Mouse (Mus musculus): ENCODE data around the gene Dazap1. TPM values are rescaled to one million over a fixed set of nuclear protein-coding genes. Genes with fewer than 3 reads are reported as not detected.
"Not testable (repeated sequence)": the region's sequence is repeated elsewhere in the genome, so short reads cannot be mapped to it uniquely, and the experiment has no call there.

The Dazap1 gene
- total RNA-seq (2021): 10 to 100 TPM; 30.0 to 40.4 TPM
- long read RNA-seq, experiment 1, transcript Dazap1-203 (12 exons, 2,081 nt): major isoform, 5 of 17 reads
- long read RNA-seq, experiment 1, partial matches to known transcripts: 8 of 17 reads
- long read RNA-seq, experiment 1, other reads (novel, unspliced or antisense): 4 of 17 reads
- long read RNA-seq, experiment 2, transcript Dazap1-203 (12 exons, 2,081 nt): major isoform, 11 of 33 reads
- long read RNA-seq, experiment 2, partial matches to known transcripts: 11 of 33 reads
- long read RNA-seq, experiment 2, other reads (novel, unspliced or antisense): 8 of 33 reads

- DNase-seq: peak; percentile 98 to 99
- intact Hi-C loops (cut with DNase I): no loop called here
Observed at GRCm38 (mm10) chr10:80260642-80261584, at the start of gene Dazap1, which contains the start of gene Gamt. Gene Dazap1, plus strand, starts transcription at chr10:80261486. Gene Gamt, minus strand, starts transcription at chr10:80261012.

GRCm38 (mm10) chr10:80211547-80212103 is 49.7 kb upstream of the Dazap1 start:
- intact Hi-C loops (cut with DNase I): not testable (repeated sequence)

GRCm38 (mm10) chr10:80215048-80215772 is 46.1 kb upstream of the Dazap1 start:
- intact Hi-C loops (cut with DNase I): no loop called here
- no peak for DNase-seq

More at GRCm38 (mm10) chr10:80211547-80212103, 49.7 kb upstream of the Dazap1 start:
- DNase-seq: not testable (repeated sequence)

- intact Hi-C loops (cut with DNase I): no loop called here
- no peak for DNase-seq
Observed at GRCm38 (mm10) chr10:80220676-80221075, 40.6 kb upstream of the Dazap1 start.

GRCm38 (mm10) chr10:80223137-80223536 is 38.1 kb upstream of the Dazap1 start:
- DNase-seq; intact Hi-C loops (cut with DNase I): not testable (repeated sequence)

- DNase-seq: no peak
- intact Hi-C loops (cut with DNase I): no loop called here
Observed at GRCm38 (mm10) chr10:80226071-80226415, 35.2 kb upstream of the Dazap1 start.

- intact Hi-C loops (cut with DNase I): no loop called here
- peak; percentile 98 to 99 for DNase-seq
Observed at GRCm38 (mm10) chr10:80226416-80227165, 34.7 kb upstream of the Dazap1 start, which contains the start of gene Mum1. Gene Mum1, plus strand, starts transcription at chr10:80226434.

GRCm38 (mm10) chr10:80227166-80227539 is 34.1 kb upstream of the Dazap1 start:
- intact Hi-C loops (cut with DNase I): no loop called here
- no peak for DNase-seq

GRCm38 (mm10) chr10:80227877-80228775 is 33.2 kb upstream of the Dazap1 start:
- DNase-seq: no peak
- intact Hi-C loops (cut with DNase I): no loop called here

GRCm38 (mm10) chr10:80236145-80236825 is 25.0 kb upstream of the Dazap1 start:
- no peak for DNase-seq

GRCm38 (mm10) chr10:80237020-80237419 is 24.3 kb upstream of the Dazap1 start:
- intact Hi-C loops (cut with DNase I): no loop called here
- no peak for DNase-seq

More at GRCm38 (mm10) chr10:80236145-80236825, 25.0 kb upstream of the Dazap1 start:
- intact Hi-C loops (cut with DNase I): no loop called here

GRCm38 (mm10) chr10:80238306-80238705 is 23.0 kb upstream of the Dazap1 start:
- DNase-seq: no peak
- intact Hi-C loops (cut with DNase I): no loop called here

GRCm38 (mm10) chr10:80239791-80240190 is 21.5 kb upstream of the Dazap1 start:
- intact Hi-C loops (cut with DNase I): no loop called here
- DNase-seq: no peak

- intact Hi-C loops (cut with DNase I): no loop called here
- no peak for DNase-seq
Observed at GRCm38 (mm10) chr10:80242088-80242487, 19.2 kb upstream of the Dazap1 start.

GRCm38 (mm10) chr10:80242607-80243006 is 18.7 kb upstream of the Dazap1 start:
- intact Hi-C loops (cut with DNase I): no loop called here

GRCm38 (mm10) chr10:80244791-80245399 is 16.4 kb upstream of the Dazap1 start:
- intact Hi-C loops (cut with DNase I): loop anchor here (1.0 kb wide), 2 partner anchors 46 to 70 kb away; no protein-coding TSS in a partner anchor

More at GRCm38 (mm10) chr10:80242607-80243006, 18.7 kb upstream of the Dazap1 start:
- DNase-seq: no peak

GRCm38 (mm10) chr10:80245600-80245999 is 15.7 kb upstream of the Dazap1 start:
- peak; percentile 46 to 76 for DNase-seq
- intact Hi-C loops (cut with DNase I): loop anchor here (1.0 kb wide), 2 partner anchors 46 to 70 kb away; no protein-coding TSS in a partner anchor

More at GRCm38 (mm10) chr10:80244791-80245399, 16.4 kb upstream of the Dazap1 start:
- no peak for DNase-seq
